Mouse (Mus musculus) heart, postnatal 14 days (tissue): Measurements from ENCODE around the gene Pah. TPM values are rescaled to one million over a fixed set of nuclear protein-coding genes. Genes with fewer than 3 reads are reported as not detected.

Source experiments
- DNase-seq, 2 experiments: peaks; one replicate each; pipeline ENCODE4 v3.0.0; 2021 to 2022
- intact Hi-C: fragments of 180-260 bp; cut with DNase I; formaldehyde crosslinking; loops from one replicate; pipeline ENCODE4 v1.15.1; 2025
- total RNA-seq, 2 experiments: library from RNA; stranded (reverse); gene quantifications; 2 replicates each; pipeline ENCODE4 v1.2.3; 2021

Pah gene
- total RNA-seq, 2 experiments from 2014 or later: 0.32 to 0.76 TPM

DNA sequence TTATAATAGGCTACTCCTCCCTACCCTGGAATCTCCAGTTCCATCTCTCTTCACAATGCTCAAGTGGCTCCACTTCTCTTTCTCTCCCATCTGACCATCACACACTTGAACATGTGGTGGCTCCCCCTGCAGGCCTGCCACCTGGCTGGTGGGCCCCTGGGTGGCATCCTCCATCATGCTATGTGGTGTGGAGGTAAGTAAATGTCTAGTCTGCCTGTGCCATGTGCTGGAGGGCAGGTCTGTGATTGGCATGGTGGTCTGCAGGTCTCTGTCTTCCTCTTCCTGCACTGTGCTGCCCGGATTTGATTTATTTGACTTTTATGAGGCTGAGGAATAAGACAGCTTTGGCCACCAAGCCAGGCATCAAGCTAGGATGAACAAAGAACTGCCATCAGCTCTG lies 103.6 kb downstream of the Pah start:
- intact Hi-C loops: no loop called here
- no peak for DNase-seq

Other genes starting within 250 kb of the Pah start
- under 1 TPM in 1 of 2 experiments, not detected in 1; 0.17 TPM for gene Ascl1, start 28.1 kb upstream of the Pah start, total RNA-seq